Mouse (Mus musculus): ENCODE data around the gene Pde6d. TPM values are rescaled to one million over a fixed set of nuclear protein-coding genes. Genes with fewer than 3 reads are reported as not detected.

The Pde6d gene
- polyA plus RNA-seq, 1 experiment from 2014 or later: 65.5 TPM

DNA sequence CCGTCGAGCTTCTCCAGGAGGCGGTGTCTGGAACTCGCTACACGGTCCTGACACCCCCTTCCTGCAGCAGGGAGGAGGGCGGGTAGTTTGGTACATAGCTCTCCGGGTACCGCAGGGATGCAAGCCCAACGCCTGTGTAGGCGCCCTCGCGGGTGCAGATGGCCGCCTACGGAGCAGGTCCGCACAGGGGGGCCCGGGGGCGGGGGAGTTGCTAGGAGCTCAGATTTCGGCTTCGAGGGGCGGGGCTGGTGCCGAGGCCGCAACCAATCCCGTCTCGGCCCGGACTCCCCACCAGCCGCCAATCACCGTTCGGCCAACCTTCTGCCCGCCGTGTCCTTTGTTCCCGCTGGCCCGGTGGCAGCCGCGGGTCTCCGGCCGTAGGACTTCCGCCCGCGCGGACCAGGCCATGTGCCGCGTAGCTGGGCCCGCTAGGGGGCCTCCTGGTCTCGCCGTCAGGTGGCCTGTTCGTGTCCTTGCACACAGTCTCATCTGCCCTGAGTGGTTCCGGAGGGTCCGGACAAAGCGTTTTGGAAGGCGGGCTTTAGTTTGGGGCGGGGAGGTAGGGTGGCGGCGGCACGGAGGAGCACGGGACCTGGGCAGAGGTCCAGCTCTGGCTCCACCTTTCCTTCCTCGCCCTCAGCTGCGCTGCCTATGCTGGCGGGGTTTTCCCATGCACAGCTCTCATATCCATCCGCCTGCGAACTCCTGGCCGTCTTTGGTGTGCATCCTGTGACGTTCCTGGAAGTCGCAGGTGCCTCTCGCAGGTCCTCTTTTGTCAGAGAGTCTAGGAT is 78.3 kb downstream of the Pde6d start:
- H3K4me1 ChIP-seq (ENCODE audit: control insufficient read depth, insufficient read depth, low read length): peaks cover 44% of the 10 kb centered on the region
- 1% methylated on average over 62 of the region's 64 CpGs for WGBS

DNA sequence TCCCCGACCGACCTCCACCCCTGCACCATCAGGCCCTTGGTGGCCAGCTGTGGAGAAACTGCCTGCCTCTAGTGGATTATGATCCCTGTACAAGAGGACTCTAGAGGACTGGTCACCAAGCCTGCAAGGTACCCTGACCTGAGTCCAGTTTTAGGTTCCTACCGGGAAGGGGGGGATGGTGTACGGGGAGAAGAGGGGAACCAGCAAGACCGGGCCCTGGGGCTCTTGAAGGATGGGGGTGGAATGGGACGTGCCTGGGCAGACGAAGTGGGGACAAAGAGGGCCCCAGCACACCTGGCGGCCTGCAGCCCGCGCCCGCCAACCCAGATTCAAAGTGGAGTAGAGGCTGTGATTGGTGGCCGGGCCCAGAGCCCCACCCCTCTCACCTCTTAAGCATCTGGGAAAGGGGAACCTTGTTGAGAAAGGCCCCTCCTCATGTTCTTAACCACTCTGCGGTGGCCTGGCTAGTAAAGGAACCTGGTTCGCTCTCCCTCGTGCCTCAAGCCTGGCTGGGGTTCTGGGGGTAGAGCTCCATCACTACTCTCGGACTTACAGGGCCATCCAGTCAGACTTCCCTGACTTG is 79.2 kb downstream of the Pde6d start:
- Histone ChIP-seq H3K36me3 (ENCODE audit: control insufficient read depth, insufficient read depth, low read length) (no peaks in the 10 kb centered on the region), H3K27me3 (ENCODE audit: control insufficient read depth, insufficient read depth, low read length) (no peaks in the 10 kb centered on the region), H3K4me2 (replicated peaks; ENCODE audit: low read depth, low read length) (peak overlapping the region; percentile 67), H3K27ac (ENCODE audit: low read depth, low read length) (peak overlapping the region; percentile 97), H3K4me3 (ENCODE audit: low read length) (peak overlapping the region; percentile 41; the same call in 1 of the 2 replicates), H3K9ac (ENCODE audit: low read depth, low read length) (peak overlapping the region; percentile 68), H3K4me1 (ENCODE audit: control insufficient read depth, insufficient read depth, low read length) (peaks cover 50% of the 10 kb centered on the region), H3K9me3 (ENCODE audit: control insufficient read depth, low read length) (no peaks in the 10 kb centered on the region)
- ATAC-seq (ENCODE audit: low FRiP score, low TSS enrichment): peak; percentile 14
- 14% methylated on average over 16 of the region's 16 CpGs for WGBS

More for the DNA sequence above, 78.3 kb downstream of the Pde6d start:
- peak overlapping the region; percentile 67 for H3K4me2 ChIP-seq (replicated peaks; ENCODE audit: low read depth, low read length)
- H3K27ac ChIP-seq (ENCODE audit: low read depth, low read length): peak overlapping the region; percentile 97
- no peaks in the 10 kb centered on the region for H3K9me3 ChIP-seq (ENCODE audit: control insufficient read depth, low read length)
- peak overlapping the region; percentile 41 for H3K4me3 ChIP-seq (ENCODE audit: low read length)
- H3K27me3 ChIP-seq (ENCODE audit: control insufficient read depth, insufficient read depth, low read length): no peaks in the 10 kb centered on the region
- H3K9ac ChIP-seq (ENCODE audit: low read depth, low read length): peak overlapping the region; percentile 68
- ATAC-seq (ENCODE audit: low FRiP score, low TSS enrichment): peak; percentile 92
- no peaks in the 10 kb centered on the region for H3K36me3 ChIP-seq (ENCODE audit: control insufficient read depth, insufficient read depth, low read length)

- Histone ChIP-seq H3K4me1 (ENCODE audit: control insufficient read depth, insufficient read depth, low read length) (peaks cover 55% of the 10 kb centered on the region), H3K4me3 (ENCODE audit: low read length) (no peak overlapping the region), H3K9ac (ENCODE audit: low read depth, low read length) (peak overlapping the region; percentile 68; the same call in 1 of the 2 replicates), H3K27ac (ENCODE audit: low read depth, low read length) (peak overlapping the region; percentile 97), H3K4me2 (replicated peaks; ENCODE audit: low read depth, low read length) (no peak overlapping the region; the same call in 1 of the 2 replicates), H3K36me3 (ENCODE audit: control insufficient read depth, insufficient read depth, low read length) (no peaks in the 10 kb centered on the region), H3K27me3 (ENCODE audit: control insufficient read depth, insufficient read depth, low read length) (no peaks in the 10 kb centered on the region), H3K9me3 (ENCODE audit: control insufficient read depth, low read length) (no peaks in the 10 kb centered on the region)
- ATAC-seq (ENCODE audit: low FRiP score, low TSS enrichment): no peak
- WGBS: 26% methylated on average over 16 of the region's 17 CpGs
Observed at GRCm38 (mm10) chr1:86502221-86503048, 80.0 kb downstream of the Pde6d start.

- H3K36me3 ChIP-seq (ENCODE audit: control insufficient read depth, insufficient read depth, low read length): no peaks in the 10 kb centered on the region
- peak overlapping the region; percentile 97; the same call in 1 of the 2 replicates for H3K27ac ChIP-seq (ENCODE audit: low read depth, low read length)
- no peak overlapping the region for H3K9ac ChIP-seq (ENCODE audit: low read depth, low read length)
- peaks cover 59% of the 10 kb centered on the region for H3K4me1 ChIP-seq (ENCODE audit: control insufficient read depth, insufficient read depth, low read length)
- H3K4me2 ChIP-seq (replicated peaks; ENCODE audit: low read depth, low read length): no peak overlapping the region
- ATAC-seq (ENCODE audit: low FRiP score, low TSS enrichment): no peak
- H3K9me3 ChIP-seq (ENCODE audit: control insufficient read depth, low read length): no peaks in the 10 kb centered on the region
- no peaks in the 10 kb centered on the region for H3K27me3 ChIP-seq (ENCODE audit: control insufficient read depth, insufficient read depth, low read length)
- no peak overlapping the region for H3K4me3 ChIP-seq (ENCODE audit: low read length)
- 5% methylated on average over 4 of the region's 4 CpGs for WGBS
Observed at GRCm38 (mm10) chr1:86501559-86501958, 80.9 kb downstream of the Pde6d start.

DNA sequence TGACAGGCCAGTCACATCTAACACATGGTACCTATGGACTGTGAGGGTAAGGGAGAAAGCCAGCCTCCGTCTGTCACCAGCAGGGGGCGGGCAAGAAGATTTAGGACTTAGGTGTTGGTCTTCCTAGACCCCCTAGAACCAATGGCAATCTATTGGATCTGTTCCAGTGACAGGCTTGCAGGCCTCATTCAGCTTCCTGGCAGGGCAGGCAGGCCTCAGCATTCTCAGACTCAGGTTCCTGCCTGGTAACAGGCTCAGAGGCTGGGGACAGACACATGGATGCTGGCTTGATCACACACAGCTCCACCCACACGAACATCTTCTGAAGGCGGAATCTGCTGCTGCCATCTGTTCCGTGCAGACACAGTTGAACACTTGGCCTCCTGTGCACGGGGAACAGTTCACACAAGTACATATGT is 81.3 kb downstream of the Pde6d start:
- Histone ChIP-seq H3K36me3 (ENCODE audit: control insufficient read depth, insufficient read depth, low read length) (no peaks in the 10 kb centered on the region), H3K4me3 (ENCODE audit: low read length) (no peak overlapping the region), H3K27ac (ENCODE audit: low read depth, low read length) (peak overlapping the region; percentile 59; the same call in 1 of the 2 replicates), H3K4me2 (replicated peaks; ENCODE audit: low read depth, low read length) (no peak overlapping the region), H3K4me1 (ENCODE audit: control insufficient read depth, insufficient read depth, low read length) (peaks cover 59% of the 10 kb centered on the region), H3K9me3 (ENCODE audit: control insufficient read depth, low read length) (no peaks in the 10 kb centered on the region), H3K9ac (ENCODE audit: low read depth, low read length) (no peak overlapping the region), H3K27me3 (ENCODE audit: control insufficient read depth, insufficient read depth, low read length) (no peaks in the 10 kb centered on the region)
- no peak for ATAC-seq (ENCODE audit: low FRiP score, low TSS enrichment)
- WGBS: 28% methylated on average over 6 of the region's 6 CpGs

DNA sequence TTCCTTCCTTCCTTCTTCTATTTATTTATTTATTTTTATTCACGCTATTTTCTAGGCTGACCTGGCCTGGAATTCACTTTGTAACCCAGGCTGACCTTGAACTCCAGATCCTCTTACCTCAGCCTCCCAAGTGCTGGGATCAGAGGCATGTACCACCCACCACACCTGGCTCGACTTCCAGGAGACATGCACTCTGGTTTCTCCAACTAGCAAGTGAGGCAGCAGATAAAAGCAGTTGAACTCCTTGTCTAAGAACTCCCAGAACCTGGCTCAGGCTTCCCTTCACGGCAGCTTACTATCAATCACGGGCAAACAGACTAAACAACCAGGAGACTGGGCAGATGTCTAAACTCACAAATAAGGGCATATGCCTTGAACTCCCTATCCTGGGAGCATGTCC is 81.7 kb downstream of the Pde6d start:
- H3K27ac ChIP-seq (ENCODE audit: low read depth, low read length): no peak overlapping the region
- 69% methylated on average over 4 of the region's 4 CpGs for WGBS
- H3K36me3 ChIP-seq (ENCODE audit: control insufficient read depth, insufficient read depth, low read length): no peaks in the 10 kb centered on the region
- no peak overlapping the region for H3K4me3 ChIP-seq (ENCODE audit: low read length)
- H3K9me3 ChIP-seq (ENCODE audit: control insufficient read depth, low read length): no peaks in the 10 kb centered on the region
- ATAC-seq (ENCODE audit: low FRiP score, low TSS enrichment): no peak
- H3K4me1 ChIP-seq (ENCODE audit: control insufficient read depth, insufficient read depth, low read length): peaks cover 59% of the 10 kb centered on the region
- H3K27me3 ChIP-seq (ENCODE audit: control insufficient read depth, insufficient read depth, low read length): no peaks in the 10 kb centered on the region
- H3K9ac ChIP-seq (ENCODE audit: low read depth, low read length): no peak overlapping the region
- H3K4me2 ChIP-seq (replicated peaks; ENCODE audit: low read depth, low read length): no peak overlapping the region

DNA sequence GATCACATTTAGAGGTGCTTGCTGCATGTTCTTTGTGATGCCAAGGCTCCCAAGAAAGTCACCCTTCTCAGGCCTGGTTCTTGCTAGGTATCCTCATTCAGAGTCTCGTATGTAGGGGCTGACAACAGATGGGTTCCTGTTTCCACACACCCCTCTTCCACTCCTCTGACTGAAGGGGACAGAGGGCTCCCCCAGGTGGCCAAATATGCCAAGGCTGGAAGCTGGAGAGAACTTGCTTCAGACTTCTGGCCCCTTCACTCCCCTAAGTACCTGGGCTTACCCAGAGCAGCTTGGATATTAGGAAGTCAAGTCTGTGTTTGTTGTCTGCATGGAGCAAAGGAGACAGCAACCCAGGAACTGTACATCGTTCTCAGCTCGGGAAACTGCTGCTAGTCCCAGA is 82.5 kb downstream of the Pde6d start:
- Histone ChIP-seq H3K4me3 (ENCODE audit: low read length) (no peak overlapping the region), H3K27ac (ENCODE audit: low read depth, low read length) (0 out of 2 replicates have a peak overlapping the region, but pooled peaks have one; percentile 42), H3K4me2 (replicated peaks; ENCODE audit: low read depth, low read length) (no peak overlapping the region), H3K27me3 (ENCODE audit: control insufficient read depth, insufficient read depth, low read length) (no peaks in the 10 kb centered on the region), H3K36me3 (ENCODE audit: control insufficient read depth, insufficient read depth, low read length) (no peaks in the 10 kb centered on the region), H3K9me3 (ENCODE audit: control insufficient read depth, low read length) (no peaks in the 10 kb centered on the region), H3K9ac (ENCODE audit: low read depth, low read length) (no peak overlapping the region), H3K4me1 (ENCODE audit: control insufficient read depth, insufficient read depth, low read length) (peaks cover 51% of the 10 kb centered on the region)
- 40% methylated on average over 3 of the region's 3 CpGs for WGBS
- no peak for ATAC-seq (ENCODE audit: low FRiP score, low TSS enrichment)

- no peak overlapping the region for H3K4me2 ChIP-seq (replicated peaks; ENCODE audit: low read depth, low read length)
- peaks cover 44% of the 10 kb centered on the region for H3K4me1 ChIP-seq (ENCODE audit: control insufficient read depth, insufficient read depth, low read length)
- H3K36me3 ChIP-seq (ENCODE audit: control insufficient read depth, insufficient read depth, low read length): no peaks in the 10 kb centered on the region
- no peak overlapping the region for H3K4me3 ChIP-seq (ENCODE audit: low read length)
- peak overlapping the region; percentile 79 for H3K27ac ChIP-seq (ENCODE audit: low read depth, low read length)
- WGBS: 50% methylated on average over 1 of the region's 1 CpGs
- ATAC-seq (ENCODE audit: low FRiP score, low TSS enrichment): no peak
- H3K9me3 ChIP-seq (ENCODE audit: control insufficient read depth, low read length): no peaks in the 10 kb centered on the region
- no peaks in the 10 kb centered on the region for H3K27me3 ChIP-seq (ENCODE audit: control insufficient read depth, insufficient read depth, low read length)
- no peak overlapping the region for H3K9ac ChIP-seq (ENCODE audit: low read depth, low read length)
Observed at GRCm38 (mm10) chr1:86498611-86499010, 83.8 kb downstream of the Pde6d start.

All from kidney, embryonic 14.5 days (tissue).